Mouse (Mus musculus): ENCODE results near the gene Krtcap2.

The Krtcap2 gene

DNA sequence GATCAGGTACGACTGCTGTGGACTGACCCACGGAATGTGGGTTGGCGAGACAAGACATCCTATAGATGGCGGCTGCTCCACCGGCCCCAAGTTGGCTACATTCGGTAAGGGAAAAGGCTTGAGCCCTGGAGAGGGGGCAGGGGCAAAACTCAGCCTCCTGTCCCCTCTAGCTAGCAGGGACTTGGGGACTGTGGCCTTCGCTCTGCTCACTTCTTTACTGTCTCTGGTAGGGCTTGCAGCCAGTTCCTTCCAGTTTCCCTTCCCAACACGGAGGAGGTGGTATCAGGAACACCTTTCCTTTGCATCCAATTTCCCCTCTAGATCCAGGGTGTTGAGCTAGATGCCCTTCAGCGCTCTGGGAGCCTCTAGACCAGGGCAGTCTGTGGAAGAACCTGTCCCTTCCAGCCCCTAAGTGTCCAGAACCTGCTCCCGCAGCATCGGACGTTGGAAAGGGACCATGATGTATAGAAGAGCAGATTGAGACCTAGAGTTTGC, 20.4 kb upstream of the Krtcap2 start:
- no peak for DNase-seq (ENCODE audit: low read depth, low spot score)

DNA sequence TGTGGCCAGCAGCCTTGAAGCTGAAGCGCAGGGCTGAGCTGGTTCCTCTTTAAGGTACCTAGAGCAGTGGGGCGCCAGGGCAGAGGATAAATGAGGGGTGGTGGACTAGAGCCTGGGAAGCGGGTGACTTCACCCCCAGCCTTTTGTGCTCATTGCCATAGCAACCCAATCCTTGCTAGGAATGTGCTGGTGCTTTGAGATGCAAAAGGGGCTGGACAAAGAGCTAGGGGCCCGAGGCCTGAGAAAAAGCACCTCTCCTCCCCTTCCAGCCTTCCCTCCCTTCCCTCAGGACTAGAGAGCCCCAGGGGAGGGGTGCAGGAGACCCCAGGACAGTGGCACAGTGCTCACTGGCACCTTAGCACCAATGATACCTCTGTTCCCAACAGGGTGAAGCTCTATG, 19.8 kb upstream of the Krtcap2 start:
- DNase-seq (ENCODE audit: low read depth, low spot score) = no peak

DNA sequence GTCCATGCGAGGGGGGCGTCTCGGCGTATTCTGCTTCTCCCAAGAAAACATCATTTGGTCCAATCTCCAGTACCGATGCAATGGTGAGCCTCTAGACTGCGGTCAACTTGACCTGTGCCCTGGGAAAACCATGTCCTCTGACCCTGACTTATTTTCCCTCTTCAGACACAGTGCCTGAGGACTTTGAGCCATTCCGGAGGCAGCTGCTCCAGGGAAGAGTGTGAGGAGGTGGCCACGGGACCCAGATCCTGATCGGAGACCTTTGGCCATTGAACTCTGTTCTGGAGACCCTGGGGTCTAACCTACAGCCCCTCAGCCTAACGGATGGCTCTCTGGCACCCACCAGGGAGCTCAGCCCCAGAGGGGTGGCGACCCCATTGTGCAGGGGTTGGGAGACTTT, 19.4 kb upstream of the Krtcap2 start:
- DNase-seq (ENCODE audit: low read depth, low spot score) = no peak

DNA sequence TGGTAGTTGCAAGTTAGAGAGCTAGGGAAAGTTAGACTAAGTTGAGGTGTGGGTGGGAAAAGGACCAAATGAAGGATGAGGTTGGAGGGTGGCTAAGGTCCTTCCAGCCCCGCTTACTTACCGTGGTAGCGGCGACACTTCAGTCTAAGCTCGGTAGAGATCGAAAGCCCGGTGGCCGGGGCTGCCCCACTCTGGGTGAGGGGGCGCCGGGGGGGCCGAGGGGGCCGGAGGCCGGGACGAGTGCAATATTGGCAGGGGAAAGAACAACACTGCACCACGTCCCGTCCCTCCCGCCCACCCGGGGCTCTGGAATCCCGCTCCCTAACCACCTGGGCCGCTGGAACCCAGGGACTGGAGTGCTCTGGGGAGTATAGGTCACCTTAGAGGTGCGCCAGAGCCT, 18.9 kb upstream of the Krtcap2 start, which contains the start of gene Mtx1:
TSS of gene Mtx1 (minus strand) at position 189 of the 400 bp plus-strand sequence.
- DNase-seq (ENCODE audit: low read depth, low spot score) = no peak

DNA sequence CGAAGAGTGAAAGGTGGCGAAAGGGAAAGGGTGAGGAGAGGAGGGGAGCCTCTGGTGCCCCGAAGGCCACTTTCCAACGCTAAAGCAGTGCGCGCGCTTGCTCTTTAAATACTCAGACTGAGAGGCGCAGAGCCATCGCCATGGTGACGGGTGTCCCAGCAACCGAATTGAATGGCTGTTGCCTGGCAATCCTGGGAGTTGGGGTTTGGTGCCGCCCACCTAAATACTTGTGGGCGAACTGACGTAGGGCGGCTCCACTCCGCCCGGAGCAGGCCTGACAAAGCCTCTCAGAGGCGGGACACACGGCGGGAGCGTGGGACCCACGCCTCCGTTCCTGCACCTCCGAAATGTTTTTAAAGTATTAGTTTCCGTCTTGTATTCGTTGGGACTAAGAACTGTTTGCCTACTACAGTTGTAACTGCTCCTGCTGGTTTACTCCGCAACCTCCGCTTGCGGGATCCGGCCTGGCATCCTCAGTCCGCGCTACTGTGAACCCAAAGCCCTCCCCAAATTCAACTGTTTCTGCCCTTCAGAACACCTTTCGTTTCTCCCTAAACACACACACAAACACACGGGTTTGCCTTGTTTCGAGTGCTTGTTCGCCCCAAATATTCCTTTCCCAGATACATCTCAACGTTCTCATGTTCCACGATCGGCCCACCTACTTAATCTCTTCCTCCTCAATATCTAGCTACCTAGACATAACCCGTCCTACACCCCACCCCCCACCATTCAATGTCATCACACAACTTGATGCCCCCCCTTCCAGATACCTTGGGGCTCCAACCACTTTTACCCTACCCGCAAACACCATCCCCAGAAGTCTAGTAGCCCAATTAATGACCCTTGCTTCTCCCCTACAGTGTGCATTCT, 18.2 kb upstream of the Krtcap2 start:
- peak; percentile 93 for DNase-seq (ENCODE audit: low read depth, low spot score)

DNA sequence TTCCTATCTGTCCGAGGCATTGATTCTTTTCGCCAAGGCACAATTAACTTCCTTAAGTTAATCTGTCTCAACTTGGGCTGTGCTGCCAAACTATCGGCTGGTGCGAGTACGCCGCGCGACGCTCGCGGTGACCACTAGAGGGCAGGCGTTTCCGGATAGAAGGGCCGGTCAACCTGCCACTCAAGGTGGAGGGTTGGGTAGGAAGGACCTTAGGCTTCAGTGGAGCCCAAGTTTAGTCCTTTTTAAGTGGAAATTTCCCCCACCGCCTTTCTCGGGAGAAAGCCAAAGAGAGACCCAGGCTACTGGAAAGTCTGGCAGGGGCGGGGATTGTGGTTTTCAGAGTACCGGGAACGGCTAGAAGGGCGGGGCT, 17.6 kb upstream of the Krtcap2 start:
- no peak for DNase-seq (ENCODE audit: low read depth, low spot score)

DNA sequence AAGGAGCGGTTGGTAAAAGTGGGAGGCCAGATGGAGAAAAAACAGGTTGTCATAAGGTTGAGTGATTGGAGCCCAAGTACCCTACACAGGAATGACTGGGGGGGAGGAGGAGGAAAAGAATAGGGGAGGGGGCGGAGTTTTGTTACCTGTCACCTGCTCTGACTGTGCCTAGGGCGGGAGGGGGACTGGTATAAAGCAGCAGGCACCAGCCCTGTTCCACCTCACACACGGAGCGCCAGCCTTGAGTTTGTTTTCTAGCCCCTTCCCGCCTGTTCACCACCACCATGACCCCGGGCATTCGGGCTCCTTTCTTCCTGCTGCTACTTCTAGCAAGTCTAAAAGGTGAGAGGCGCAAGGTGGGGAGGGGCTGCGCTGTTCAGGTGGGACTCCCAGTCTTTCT, 16.9 kb upstream of the Krtcap2 start, which contains the start of gene Muc1:
TSS of gene Muc1 (plus strand) at position 222 of the 400 bp plus-strand sequence.
- no peak for DNase-seq (ENCODE audit: low read depth, low spot score)

DNA sequence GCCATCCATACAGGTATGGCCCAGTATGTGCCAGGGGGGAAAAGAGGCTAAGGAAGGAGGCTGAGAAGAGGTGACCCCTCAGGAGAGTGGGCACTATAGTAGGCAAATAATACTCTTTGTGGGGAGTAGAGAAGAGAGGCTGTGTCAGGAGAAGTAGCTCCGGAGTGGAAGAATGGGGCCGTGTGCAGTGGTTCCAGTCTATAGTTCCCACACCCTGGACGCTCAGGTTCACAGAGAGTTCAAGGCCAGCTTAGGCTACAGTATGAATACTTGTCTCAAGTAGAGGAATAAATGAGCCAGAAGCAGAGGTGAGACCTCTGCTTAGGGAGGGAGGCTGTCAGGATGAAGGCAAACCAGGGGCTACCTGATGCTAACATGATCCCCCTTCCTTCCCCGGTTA, 16.5 kb upstream of the Krtcap2 start:
- no peak for DNase-seq (ENCODE audit: low read depth, low spot score)

DNA sequence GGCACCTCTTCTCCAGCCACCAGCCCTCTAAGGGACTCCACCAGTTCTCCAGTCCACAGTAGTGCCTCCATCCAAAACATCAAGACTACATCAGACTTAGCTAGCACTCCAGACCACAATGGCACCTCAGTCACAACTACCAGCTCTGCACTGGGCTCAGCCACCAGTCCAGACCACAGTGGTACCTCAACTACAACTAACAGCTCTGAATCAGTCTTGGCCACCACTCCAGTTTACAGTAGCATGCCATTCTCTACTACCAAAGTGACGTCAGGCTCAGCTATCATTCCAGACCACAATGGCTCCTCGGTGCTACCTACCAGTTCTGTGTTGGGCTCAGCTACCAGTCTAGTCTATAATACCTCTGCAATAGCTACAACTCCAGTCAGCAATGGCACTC, 15.2 kb upstream of the Krtcap2 start:
- no peak for DNase-seq (ENCODE audit: low read depth, low spot score)

DNA sequence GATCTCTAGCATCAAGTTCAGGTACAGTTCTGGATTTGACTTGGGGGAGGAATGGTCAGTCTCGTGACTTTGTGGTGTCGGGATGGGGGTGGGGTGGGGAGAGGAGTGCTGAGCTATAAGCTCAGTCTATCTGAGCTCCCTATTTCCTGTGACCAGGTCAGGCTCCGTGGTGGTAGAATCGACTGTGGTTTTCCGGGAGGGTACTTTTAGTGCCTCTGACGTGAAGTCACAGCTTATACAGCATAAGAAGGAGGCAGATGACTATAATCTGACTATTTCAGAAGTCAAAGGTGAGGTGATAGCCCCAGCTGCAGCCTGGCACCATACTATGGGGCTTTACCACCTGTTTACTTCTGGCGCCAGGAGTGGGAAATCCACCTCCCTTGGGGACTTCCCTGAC, 14.4 kb upstream of the Krtcap2 start:
- no peak for DNase-seq (ENCODE audit: low read depth, low spot score)

DNA sequence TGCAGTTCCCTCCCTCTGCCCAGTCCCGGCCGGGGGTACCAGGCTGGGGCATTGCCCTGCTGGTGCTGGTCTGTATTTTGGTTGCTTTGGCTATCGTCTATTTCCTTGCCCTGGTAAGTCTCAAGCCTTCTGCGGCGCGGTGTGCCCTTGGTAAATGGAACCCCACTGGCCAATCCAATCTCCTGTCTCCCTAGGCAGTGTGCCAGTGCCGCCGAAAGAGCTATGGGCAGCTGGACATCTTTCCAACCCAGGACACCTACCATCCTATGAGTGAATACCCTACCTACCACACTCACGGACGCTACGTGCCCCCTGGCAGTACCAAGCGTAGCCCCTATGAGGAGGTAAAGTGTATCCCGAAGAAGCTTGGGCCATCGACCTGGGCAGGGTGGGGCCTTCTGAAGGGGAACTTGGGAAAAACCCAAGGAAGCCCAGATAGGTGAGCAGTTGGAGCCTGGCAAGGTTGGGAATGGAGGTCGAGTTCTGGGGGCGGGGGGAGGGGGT, 13.9 kb upstream of the Krtcap2 start:
- DNase-seq (ENCODE audit: low read depth, low spot score) = no peak

DNA sequence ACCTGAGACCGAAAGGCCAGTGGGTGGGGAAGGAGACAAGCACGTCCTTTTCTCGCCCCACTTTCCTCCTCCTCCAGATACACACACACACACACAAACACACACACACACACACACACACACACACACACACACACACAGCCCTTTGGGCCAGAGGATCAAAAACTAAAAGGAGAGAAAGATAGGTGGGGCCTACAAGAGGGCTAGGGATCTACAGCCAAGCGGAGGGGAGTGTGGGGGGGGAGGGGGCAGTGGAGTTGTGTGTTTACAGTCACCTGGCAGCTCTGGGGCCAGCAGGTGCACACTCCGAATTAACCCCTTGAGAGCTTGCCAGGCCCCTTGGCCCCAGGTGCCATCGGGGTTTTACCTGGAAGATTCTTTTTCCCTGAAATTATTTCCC, 13.2 kb upstream of the Krtcap2 start:
- no peak for DNase-seq (ENCODE audit: low read depth, low spot score)

DNA sequence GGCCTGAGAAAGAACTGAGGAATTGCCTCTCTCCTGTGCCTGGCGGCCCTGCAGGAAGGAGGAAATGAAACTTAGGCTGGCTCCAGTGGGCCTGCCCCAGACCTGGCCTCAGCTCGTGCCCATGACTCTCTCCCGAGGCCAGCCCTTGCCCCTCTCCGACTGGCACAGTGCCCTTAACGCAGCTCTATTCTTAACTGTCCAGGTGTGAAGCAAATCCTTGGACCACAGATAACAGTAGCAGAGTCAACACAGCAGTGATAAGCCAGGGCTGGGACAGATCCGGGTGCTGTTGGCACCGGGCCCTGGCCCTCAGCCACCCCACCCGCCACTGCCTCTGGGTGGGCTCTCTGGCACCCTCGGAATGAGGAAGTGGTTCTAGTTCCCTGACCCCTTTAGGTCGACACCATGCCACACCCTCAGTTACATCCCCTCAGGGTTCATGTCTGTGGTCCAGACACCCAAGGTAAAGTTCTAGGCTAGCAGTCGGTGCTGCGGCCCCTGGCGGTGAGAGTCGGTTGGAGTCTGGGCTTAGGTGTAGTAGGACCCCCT, 12.1 kb upstream of the Krtcap2 start:
- DNase-seq (ENCODE audit: low read depth, low spot score) = no peak

DNA sequence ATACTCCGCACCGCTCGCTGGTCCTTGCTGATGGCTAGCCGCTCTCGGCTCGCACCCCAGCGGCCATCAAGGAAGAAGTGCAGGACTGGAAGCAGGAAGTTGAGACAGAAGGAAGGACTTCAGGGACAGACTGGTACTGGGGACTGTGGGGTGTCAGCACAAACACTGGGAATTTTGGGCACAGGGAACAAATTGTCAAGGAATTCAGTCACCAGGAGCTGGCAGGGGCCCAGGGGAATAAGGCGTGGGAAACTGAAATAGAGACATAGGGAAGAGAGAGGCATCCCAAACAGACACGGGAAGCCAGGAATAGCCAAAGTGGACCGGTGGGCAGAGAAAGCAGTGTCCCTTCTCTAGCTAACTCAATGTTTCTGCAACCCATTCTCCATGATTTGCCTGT, 9.2 kb upstream of the Krtcap2 start:
- DNase-seq (ENCODE audit: low read depth, low spot score) = no peak

DNA sequence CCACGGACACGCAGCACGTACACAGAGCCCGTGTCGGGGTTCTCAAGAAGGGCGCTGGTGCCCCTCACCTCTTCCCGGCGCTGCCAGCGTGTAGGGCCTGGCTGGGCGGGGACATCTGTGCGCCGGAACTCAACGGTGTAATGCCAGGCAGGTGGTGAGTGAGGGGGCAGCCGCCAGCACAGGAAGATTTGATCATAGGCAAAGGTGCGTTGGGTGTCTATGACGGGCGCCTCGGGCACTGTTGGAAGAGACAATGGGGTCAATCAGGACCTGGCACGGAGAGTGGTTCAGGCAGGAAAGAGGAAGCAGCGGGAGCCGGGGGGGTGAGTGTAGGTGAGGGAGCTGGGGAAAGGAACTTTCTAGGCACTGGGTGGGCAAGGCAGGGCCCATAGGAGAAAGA, 8.1 kb upstream of the Krtcap2 start:
- no peak for DNase-seq (ENCODE audit: low read depth, low spot score)

DNA sequence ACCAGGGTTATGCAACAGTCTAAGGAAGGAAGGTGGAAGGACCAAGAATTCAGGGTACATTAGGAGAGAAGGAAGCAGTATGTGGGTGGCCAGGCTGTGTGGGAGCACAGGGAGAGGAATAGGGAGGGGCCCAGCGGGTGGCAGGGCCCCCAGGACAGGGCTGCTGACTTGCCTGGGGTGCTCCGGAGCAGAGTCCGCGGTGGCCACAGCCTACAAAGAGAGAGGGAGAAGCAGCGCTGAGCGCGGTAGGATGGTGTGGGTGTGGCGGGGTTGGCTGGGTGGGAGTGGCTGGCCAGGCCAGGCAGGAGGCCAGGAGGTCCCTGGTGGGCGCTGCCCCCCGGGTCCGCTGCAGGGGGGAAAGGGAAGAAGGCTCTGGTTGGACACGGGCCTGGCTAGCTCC, 7.3 kb upstream of the Krtcap2 start:
- DNase-seq (ENCODE audit: low read depth, low spot score) = no peak

DNA sequence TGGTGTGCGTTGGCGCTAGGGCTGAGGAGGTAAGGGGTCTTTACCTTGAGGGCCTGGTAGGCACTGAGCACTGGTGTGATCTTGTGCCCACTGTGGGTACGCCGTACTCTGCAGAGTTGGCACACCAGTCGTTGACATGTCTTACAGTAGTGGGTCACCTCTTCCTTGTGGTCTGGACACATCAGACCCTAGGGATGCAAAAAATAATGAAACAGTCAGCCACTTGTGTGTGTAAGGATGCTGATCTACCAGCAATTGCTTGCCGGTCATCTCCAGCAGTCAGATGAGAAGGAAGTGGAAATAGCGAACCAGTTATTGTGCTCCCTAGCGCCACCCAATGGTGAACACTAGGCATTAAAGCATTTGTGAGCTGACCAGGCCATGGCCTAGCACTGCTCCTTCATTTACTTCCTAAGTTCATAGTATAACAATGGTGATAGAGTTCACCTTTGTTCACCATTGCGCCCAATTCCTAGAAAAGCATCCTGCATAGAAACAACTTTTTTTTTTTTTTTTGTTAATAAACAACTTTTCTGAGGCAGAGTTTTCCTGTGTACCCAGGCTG, 3.4 kb upstream of the Krtcap2 start:
- no peak for DNase-seq (ENCODE audit: low read depth, low spot score)

DNA sequence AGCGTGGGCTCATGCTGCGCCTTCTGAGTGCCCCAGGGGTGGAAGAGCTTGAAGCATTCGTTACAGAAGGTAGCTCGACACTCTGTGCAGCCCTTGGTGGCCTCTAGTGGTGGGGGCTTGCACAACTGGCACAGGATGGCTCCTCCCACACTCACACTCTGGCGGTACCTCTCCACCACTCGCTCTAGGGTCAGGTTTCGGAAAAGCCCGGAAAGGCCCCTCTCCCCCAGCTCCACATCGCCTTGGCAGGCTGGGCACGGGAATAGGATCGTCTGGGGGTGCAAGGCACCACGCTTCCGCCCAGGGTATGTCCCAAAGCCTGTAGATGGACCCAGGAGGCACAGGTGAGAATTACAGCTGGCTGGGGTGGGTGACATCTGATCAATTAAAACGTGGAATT, 2.2 kb upstream of the Krtcap2 start:
- DNase-seq (ENCODE audit: low read depth, low spot score) = no peak

DNA sequence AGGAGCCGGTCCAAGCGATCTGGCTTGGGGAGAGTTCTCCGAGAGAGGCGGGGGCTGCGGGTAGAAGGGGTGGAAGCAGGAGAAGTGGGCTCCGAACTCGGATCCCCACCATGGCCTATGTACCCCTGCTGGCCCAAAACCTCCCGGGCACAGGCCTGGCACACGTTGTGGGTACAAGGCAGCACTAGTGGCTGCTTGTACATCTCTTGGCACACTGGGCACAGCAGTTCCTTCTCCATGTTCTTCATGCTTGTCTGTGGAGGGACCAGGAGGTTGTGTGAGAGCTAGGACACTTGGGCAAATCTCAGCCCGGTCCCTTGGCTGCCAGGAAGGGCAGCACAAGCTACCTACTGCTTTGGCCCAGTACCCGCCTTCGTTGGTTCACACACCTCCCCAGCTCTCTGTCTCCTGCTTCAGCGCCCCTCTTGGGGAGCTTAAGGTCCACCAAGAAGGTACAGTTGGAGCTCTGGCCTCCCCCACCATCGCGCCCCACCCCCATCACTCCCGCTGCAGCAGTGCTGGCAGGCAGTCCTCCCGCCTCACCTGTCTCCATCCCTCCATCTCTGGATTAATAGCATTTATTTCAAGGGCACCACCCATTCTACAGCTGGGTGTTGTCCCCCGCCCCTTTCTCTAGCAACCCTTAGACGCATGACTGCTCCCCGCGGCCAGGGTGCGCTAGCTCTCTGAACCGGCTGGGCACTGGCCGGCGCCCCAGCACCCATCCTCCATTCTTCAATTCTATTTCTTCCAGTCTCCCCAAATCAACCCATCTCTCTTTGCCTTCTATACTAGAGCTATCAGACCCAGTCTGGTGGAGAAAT, 1.4 kb upstream of the Krtcap2 start:
- no peak for DNase-seq (ENCODE audit: low read depth, low spot score)

DNA sequence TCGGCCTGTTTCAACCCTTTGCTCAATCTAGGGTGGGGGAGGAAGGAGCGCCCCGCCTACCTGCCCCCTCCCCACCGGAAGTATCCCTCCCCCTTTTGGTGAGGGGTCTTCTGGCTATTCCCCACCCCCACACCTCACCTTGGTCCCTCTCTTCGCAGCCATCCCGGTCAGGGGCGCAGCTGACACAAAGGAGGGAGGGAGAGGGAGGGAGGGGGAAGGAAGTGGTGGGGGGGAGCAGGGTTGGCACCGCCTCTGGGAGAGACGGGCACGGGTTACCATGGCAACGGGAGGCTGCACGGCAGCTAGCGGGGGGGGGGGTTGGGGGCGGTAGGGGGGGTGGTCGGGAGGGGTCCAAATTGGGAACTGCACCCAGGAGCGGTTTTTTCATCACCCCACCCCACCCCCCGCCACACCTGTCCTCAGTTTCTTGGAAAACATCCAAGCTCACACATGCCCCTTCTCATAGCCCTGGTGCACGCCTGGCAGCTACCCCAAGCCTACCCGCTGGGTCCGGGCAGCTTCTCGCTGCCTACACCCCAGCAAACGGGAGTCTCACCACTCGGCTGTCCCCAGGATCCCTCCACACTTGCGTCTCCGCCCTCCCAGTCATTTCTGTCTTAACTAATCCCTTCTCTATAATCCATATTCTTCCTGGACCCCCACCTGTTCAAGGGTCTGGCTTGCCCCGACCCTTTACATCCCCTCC, 631 bp upstream of the Krtcap2 start:
- DNase-seq (ENCODE audit: low read depth, low spot score) = no peak

Measured in telencephalon, adult 2 months (tissue).